Mouse (Mus musculus) stomach, adult 2 months (tissue): Measurements from ENCODE around the gene Suds3. TPM values are rescaled to one million over a fixed set of nuclear protein-coding genes. Genes with fewer than 3 reads are reported as not detected.

Experiments
- polyA plus RNA-seq: library from polyadenylated mRNA; depleted of rRNA; stranded (reverse); fragments of >200 nt; gene quantifications from 2 replicates; pipeline ENCODE4 v1.2.3, GENCODE M21; 2012; rRNA removed

Gene Suds3
- polyA plus RNA-seq, result 30.4 and 32.5 TPM in 2 replicates

DNA sequence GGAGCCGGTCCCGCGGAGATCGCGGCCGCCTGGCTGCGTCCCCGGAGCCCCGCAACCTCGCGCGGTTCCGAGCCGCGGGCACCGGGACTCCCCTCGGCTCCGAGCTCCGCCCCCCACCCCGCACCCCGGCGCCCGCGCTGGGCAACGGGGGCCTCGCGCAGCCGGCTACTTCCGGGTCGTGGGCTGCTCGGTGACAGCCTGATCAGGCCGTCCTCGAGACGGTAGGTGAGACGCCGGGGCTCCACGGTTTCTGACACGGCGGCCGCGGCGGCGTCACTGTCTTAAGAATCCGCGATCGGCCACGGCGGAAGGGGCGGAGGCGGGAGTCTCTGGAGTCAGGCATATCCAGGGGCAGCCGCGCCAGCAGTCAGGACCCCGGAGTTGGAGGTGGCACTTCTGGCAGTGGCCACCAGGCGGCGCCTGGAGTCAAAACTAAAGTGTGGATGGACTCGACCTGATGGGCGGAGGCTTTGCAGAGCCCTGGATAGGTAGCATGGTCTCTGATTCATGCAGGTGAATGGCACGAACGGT is at the start of gene Suds3:
Gene Suds3 (minus strand): TSS at position 278 of the 531 bp plus-strand sequence.

DNA sequence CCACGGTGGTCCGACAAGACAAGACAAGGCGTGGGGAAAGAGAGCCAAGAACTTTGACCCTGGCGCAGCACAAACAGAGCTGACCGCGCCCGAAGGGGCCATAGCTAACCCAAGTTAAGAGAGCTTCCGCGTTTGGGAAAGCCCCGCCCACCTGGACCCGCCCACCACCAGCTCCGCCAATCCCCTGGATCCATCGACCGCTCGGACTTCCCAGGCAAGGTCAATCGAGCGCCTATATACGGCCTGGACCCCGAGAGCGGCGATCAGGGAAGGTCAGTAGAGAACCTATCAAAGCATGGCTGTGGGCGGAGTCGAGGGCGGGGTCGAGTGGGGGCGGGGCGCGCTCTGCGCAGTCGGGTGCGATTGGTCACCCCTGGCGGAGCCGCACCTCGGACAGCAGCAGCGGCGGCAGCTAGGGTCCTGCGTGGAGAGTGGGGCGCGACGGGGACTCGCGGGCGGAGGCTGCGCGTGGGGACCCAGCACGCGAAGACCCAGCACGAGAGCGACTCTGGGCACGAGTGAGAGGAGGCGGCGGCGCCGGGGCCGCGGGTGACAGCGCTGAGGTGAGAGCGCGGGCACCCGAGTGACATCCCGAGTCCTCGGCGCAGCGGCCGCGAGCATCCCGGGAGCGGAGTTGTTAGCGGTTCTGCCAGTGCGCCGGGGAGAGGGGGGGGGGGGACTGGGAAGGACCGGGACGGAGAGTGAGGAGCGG is 4.0 kb upstream of the Suds3 start, which contains the start of gene Taok3:
Gene Taok3 (plus strand): TSS at position 353 of the 712 bp plus-strand sequence.

Other genes starting within 250 kb of the Suds3 start
- 5.2 and 7.1 TPM in 2 replicates for gene Taok3, start 4.0 kb upstream of the Suds3 start, polyA plus RNA-seq
- 275 and 607 TPM in 2 replicates for gene Pebp1, start 171.5 kb upstream of the Suds3 start, polyA plus RNA-seq
- 11.9 and 16.3 TPM in 2 replicates for gene Vsig10, start 203.0 kb upstream of the Suds3 start, polyA plus RNA-seq
- gene Wsb2, start 241.2 kb upstream of the Suds3 start, polyA plus RNA-seq, result 61.3 and 79.8 TPM in 2 replicates